Mouse (Mus musculus) testis, adult 2 months (tissue): ENCODE results near the gene Grm3. TPM values are rescaled to one million over a fixed set of nuclear protein-coding genes. Genes with fewer than 3 reads are reported as not detected.

ENCODE experiments used
- H3K27ac ChIP-seq: fragments of 200-500 bp; 2 replicates; pipeline ENCODE4 v1.5.1; 2012; ENCODE audit warnings: low read depth, low read length; ENCODE audit not compliant: control insufficient read depth, insufficient read depth
- H3K27me3 ChIP-seq: fragments of 200-500 bp; 2 replicates; pipeline ENCODE4 v1.6.1; 2012; ENCODE audit warnings: mild to moderate bottlenecking, low read length, moderate library complexity; ENCODE audit not compliant: control insufficient read depth, insufficient read depth
- H3K36me3 ChIP-seq: fragments of 200-500 bp; 2 replicates; pipeline ENCODE4 v1.6.1; 2012; ENCODE audit warnings: mild to moderate bottlenecking, low read length; ENCODE audit not compliant: control insufficient read depth, insufficient read depth
- H3K4me1 ChIP-seq: fragments of 200-500 bp; 2 replicates; pipeline ENCODE4 v1.6.1; 2012; ENCODE audit warnings: low read length; ENCODE audit not compliant: control insufficient read depth, insufficient read depth
- H3K4me3 ChIP-seq: fragments of 200-500 bp; 2 replicates; pipeline ENCODE4 v1.5.1; 2012; ENCODE audit warnings: low read depth, mild to moderate bottlenecking, low read length, moderate library complexity, mixed read lengths; ENCODE audit not compliant: control insufficient read depth
- CTCF ChIP-seq: fragments of 200-500 bp; IDR thresholded peaks from 2 replicates; pipeline ENCODE4 v1.5.1; 2012; ENCODE audit warnings: low read depth, mild to moderate bottlenecking, inconsistent platforms, low read length, moderate library complexity; ENCODE audit not compliant: control insufficient read depth, insufficient read depth, insufficient replicate concordance
- POLR2A ChIP-seq: fragments of 200-500 bp; IDR thresholded peaks from 2 replicates; pipeline ENCODE4 v1.6.1; 2012; ENCODE audit warnings: low read depth, mild to moderate bottlenecking, inconsistent platforms, low read length, moderate library complexity; ENCODE audit not compliant: control insufficient read depth
- polyA plus RNA-seq: library from polyadenylated mRNA; depleted of rRNA; stranded (reverse); fragments of >200 nt; gene quantifications from 2 replicates; pipeline ENCODE4 v1.2.3, GENCODE M21; 2012

Grm3 gene
- polyA plus RNA-seq, 1 experiment, result 0.28 TPM

DNA sequence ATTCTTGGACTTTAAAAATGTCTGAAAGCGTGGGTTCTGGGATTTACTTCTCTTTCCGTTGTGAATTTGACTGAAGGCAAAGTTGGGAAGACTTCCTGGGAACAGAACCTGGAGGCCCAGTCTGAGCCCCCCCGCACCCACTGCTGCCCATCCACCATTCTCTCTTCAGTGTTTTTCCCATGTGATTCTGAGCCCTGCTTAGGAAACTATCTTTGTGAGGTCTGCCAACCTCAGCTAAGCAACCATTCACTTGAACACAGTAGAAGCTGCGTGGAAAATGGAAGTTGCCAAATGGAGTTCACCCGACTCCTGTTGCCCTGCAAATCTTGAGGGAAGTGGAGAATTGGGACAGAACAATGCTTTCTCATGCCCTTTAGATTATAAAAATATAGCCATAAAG, 8.7 kb downstream of the Grm3 start:
- TF ChIP-seq POLR2A, result no peak
- no peak for TF ChIP-seq CTCF
- no peak overlapping the region for H3K4me3 ChIP-seq
- no peaks in the 10 kb centered on the region for H3K36me3 ChIP-seq
- H3K27me3 ChIP-seq, result no peaks in the 10 kb centered on the region
- no peaks in the 10 kb centered on the region for H3K4me1 ChIP-seq
- no peak overlapping the region for H3K27ac ChIP-seq

DNA sequence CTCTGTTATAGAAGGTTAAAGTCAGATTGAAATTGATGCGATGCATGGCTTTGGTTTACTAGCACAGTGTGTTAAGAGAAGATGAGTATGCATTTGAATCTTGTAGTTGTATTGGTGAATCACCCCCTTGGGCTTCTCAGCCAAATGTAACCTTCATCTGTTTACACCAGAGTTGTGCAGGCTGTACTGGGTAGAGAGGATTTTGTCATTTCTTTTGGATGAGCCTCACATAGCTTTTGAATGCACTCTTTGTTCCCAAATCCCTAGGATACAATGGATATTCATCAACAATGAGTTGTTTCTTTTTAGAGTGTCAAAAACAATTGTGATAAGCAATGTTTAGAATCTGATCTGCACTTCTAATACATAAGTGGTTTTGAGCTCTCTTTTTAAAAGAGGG, 17.9 kb downstream of the Grm3 start:
- H3K36me3 ChIP-seq, result no peaks in the 10 kb centered on the region
- H3K27me3 ChIP-seq, result no peaks in the 10 kb centered on the region
- H3K4me1 ChIP-seq, result no peaks in the 10 kb centered on the region
- no peak overlapping the region for H3K27ac ChIP-seq
- TF ChIP-seq CTCF, result no peak
- TF ChIP-seq POLR2A, result no peak
- H3K4me3 ChIP-seq, result no peak overlapping the region

DNA sequence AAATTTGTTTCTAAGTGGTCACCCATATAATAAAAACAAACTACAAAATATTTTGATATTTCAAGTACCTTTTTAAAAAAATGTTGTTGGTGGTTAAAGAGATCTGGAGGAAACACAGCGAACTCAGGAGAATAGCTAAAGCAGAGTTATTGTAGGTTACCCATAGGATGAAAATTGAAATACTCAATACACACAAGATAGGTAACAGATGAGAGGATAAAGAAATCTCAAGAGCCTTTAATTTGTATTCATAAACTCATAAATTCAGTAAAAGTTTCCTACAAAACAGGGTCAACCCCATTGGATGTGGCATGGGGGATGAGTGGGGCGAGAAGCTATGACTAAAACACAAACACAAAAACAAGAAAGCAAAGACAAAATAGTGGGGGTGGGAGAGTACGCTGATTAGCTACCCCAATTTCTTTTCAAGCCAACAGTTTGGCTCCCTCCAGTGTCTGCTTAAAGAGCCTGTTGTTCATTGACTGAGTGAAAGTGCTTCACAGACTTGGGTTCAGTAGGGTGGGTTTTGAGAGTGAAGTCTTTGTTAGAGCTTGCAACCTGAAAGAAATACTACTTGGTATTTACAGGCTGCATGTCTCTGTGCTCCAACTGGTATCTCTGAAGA, 21.5 kb downstream of the Grm3 start:
- Histone ChIP-seq H3K27ac (no peak overlapping the region), H3K36me3 (no peaks in the 10 kb centered on the region), H3K27me3 (no peaks in the 10 kb centered on the region), H3K4me1 (no peaks in the 10 kb centered on the region), H3K4me3 (no peak overlapping the region)
- TF ChIP-seq POLR2A (no peak), CTCF (no peak)

DNA sequence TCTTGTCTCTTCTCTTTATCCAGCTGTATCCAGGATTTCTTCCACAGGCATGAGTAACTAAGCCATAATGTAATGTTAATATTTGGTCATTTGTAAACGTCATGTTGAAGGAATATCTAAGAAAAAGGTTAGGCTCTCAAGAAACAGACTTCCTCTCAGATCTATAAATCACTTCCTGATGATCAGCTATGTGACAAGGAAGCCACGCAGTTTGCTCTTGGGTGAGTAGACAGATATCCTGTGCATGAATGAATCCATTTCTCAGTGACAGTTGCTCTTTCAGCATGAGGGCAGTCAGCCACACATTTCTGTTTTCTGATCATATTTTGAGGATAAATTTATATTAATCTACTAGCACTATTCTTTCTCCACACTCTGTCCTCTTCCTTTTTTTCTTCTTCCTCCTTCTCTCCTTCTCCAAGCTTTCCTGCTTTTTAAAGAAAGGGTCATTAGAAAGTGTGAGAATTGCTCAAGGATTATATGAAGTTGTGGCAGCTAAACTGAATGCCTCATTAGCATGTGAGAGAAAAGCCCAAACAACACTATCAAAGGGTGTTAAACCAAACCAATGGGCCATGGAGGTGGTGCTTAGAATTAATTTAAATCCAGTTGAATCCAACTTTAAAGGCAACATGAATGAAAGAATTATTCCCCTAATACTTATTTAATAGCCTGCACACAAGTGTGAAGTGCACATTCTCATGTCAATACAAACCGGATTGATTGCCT, 22.1 kb downstream of the Grm3 start:
- H3K4me1 ChIP-seq, result no peaks in the 10 kb centered on the region
- no peaks in the 10 kb centered on the region for H3K27me3 ChIP-seq
- no peak overlapping the region for H3K27ac ChIP-seq
- TF ChIP-seq POLR2A, result no peak
- no peak for TF ChIP-seq CTCF
- H3K36me3 ChIP-seq, result no peaks in the 10 kb centered on the region
- no peak overlapping the region for H3K4me3 ChIP-seq

DNA sequence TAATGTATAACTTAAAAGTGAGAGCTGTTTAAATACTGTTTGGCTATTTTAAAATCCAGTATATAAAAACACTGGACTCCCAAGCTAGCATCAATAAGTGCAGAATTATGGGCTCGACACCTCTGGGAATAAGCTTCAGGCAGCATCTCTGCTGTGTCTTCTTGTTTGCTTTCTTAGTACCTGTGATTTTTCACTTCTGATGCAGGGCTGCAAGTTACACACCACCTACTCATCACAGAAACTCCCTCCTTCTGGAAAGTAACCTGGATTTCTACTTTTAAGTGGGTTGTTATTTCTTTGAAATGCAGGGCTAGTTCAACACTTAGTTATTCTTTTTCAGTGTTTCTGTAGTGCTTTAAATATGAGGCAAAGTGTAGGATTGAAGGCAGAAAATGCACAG, 32.6 kb downstream of the Grm3 start:
- H3K27me3 ChIP-seq, result no peaks in the 10 kb centered on the region
- H3K36me3 ChIP-seq, result no peaks in the 10 kb centered on the region
- H3K27ac ChIP-seq, result no peak overlapping the region
- no peaks in the 10 kb centered on the region for H3K4me1 ChIP-seq
- TF ChIP-seq POLR2A (no peak), CTCF (no peak)
- no peak overlapping the region for H3K4me3 ChIP-seq

DNA sequence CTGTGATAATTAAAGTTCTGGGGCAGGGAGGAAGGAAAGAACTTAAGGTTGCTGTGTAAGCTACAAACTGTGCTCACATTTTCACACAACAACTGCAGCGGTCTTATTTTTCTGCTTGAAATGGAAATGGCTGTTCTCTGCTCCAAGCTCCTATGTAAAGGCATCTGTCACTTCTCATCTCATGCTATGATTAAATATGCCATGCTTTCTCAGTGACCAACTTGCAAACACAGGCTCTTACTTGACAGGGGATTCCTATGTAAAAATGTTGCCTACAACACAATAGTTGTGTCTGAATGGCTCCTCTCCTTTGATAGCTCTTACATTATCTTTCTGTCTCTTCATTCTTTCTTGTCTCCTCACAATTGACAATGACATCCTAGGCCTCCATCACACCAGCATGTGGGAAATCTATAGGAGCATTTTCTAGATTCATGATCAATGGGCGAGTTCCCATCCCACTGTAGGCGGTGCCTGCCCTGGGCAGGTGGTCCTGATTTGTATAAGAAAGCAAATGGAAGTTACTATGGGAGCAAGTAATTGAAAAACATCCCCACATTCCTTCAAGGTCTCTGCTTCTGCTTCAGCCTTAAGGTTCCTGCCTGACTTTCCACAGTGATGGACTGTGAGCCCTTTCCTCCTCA, 34.2 kb downstream of the Grm3 start:
- Histone ChIP-seq H3K27me3 (no peaks in the 10 kb centered on the region), H3K36me3 (no peaks in the 10 kb centered on the region), H3K4me1 (no peaks in the 10 kb centered on the region), H3K27ac (no peak overlapping the region), H3K4me3 (no peak overlapping the region)
- TF ChIP-seq CTCF (no peak), POLR2A (no peak)

DNA sequence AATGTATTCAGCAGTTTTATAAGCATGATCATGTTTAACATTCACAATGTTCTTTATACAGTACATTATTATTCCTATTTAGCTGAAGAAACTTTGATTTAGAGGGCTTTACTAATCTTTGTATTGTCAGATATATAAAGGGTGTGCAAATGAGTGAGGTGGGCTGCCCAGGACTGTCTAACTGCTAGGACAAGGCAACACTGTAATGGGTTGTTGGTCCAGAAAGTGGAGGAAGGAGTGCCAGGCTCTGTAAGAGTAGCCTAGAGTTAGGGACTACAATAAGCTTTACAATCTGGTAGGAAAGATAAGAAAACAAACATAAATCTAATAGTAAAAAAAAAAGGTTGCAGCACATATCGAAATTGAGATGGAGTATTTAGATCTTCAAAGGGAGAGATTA, 34.8 kb downstream of the Grm3 start:
- no peak for TF ChIP-seq CTCF
- TF ChIP-seq POLR2A, result no peak
- Histone ChIP-seq H3K4me3 (no peak overlapping the region), H3K4me1 (no peaks in the 10 kb centered on the region), H3K27ac (no peak overlapping the region), H3K27me3 (no peaks in the 10 kb centered on the region), H3K36me3 (no peaks in the 10 kb centered on the region)

DNA sequence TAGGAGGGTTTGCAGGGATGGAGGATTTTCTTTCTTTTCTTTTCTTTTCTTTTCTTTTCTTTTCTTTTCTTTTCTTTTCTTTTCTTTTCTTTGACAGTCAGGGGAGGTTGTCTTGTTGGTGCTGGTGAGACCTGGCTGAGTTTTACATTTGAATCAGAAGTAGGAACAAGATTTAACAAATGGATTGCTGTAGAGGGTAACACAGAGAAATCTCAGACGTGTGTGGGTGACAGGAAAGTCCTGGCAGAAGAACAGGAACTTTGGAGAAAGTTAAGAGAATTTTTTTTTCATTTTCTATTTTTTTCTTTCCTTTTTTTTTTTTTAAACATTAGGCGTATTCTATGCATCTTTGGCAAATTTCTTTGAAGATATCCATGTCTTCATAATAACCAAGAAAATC, 41.8 kb downstream of the Grm3 start:
- Histone ChIP-seq H3K4me3 (no peak overlapping the region), H3K27ac (no peak overlapping the region), H3K36me3 (no peaks in the 10 kb centered on the region), H3K4me1 (no peaks in the 10 kb centered on the region), H3K27me3 (no peaks in the 10 kb centered on the region)
- TF ChIP-seq CTCF, result no peak
- TF ChIP-seq POLR2A, result no peak
